Mouse (Mus musculus): ENCODE data around the gene Kcnn3.

- TF ChIP-seq CTCF (IDR thresholded peaks at IDR 0.05; ENCODE audit: borderline replicate concordance, control insufficient read depth, extremely low read depth, insufficient read depth, low read length, poor library complexity) (no peak), POLR2A (IDR thresholded peaks at IDR 0.05; ENCODE audit: control insufficient read depth, extremely low read depth, insufficient read depth, low read length, poor library complexity) (no peak)
These were observed 64.3 kb downstream of the Kcnn3 start for GRCm38 (mm10) chr3:89584254-89584653.
